Mouse (Mus musculus): ENCODE data around the gene Ankrd23.

- TF ChIP-seq CTCF (IDR thresholded peaks at IDR 0.05; ENCODE audit: control insufficient read depth, insufficient read depth, insufficient read length) (peak; percentile 91), USF1 (IDR thresholded peaks at IDR 0.05; ENCODE audit: low read depth) (no peak), MYOG (IDR thresholded peaks at IDR 0.05; ENCODE audit: control insufficient read depth, extremely low read depth, insufficient read length) (no peak), MAX (IDR thresholded peaks at IDR 0.05) (peak; percentile 59)
Measured at GRCm38 (mm10) chr1:36556553-36557456, 20.1 kb upstream of the Ankrd23 start.
